In genomic region chr13:55449679-55450441, GRCm38 (mm10) we compare ENCODE assay signal across 9 mouse cellular contexts. TPM values are rescaled to one million over a fixed set of nuclear protein-coding genes. Genes with fewer than 3 reads are reported as not detected.
DNase-seq lines count a peak whose midpoint lies in the region; ATAC-seq and TF ChIP-seq lines count a peak whose summit lies in the region.
"Had no signal": no experiment of that assay in that cellular context is flagged by ENCODE, and none has a peak within 500 bp of the region (broad histone marks: within the 10 kb centered on the region; RNA-seq: fewer than 3 reads in every experiment).

No protein-coding gene starts in this region.

- no peak for TF ChIP-seq CTCF in spleen, adult 2 months (IDR thresholded peaks at IDR 0.05; ENCODE audit: extremely low read depth, insufficient read depth, insufficient read length, insufficient replicate concordance)

- DNase-seq in heart, adult 9 months (ENCODE audit: low spot score in 2 of 2): no peak
- peak; percentile 73 for DNase-seq in CD4-positive helper T cell, adult 2 months (ENCODE audit: low read depth, low spot score)
- DNase-seq in induced T-regulatory cell, adult 2 months (ENCODE audit: low read depth): peak; percentile 80
- peak in 1 of 2 experiments; percentile 84 for DNase-seq in spleen, adult 2 months (ENCODE audit: low read depth in 1 of 2, low spot score in 2 of 2)
- no peak for DNase-seq in ovary, postnatal 36 days (ENCODE audit: low spot score)
- no peak for DNase-seq in frontal cortex, postnatal 10 days (ENCODE audit: low spot score in 2 of 2)
- DNase-seq: kidney, adult 8-10 months had no signal

- no peak overlapping the region for H3K4me2 ChIP-seq in heart, embryonic 15.5 days
- no peak overlapping the region for H3K4me2 ChIP-seq in forebrain, embryonic 12.5 days

- no peak for TF ChIP-seq POLR2A in spleen, adult 2 months (IDR thresholded peaks at IDR 0.05; ENCODE audit: low read depth, low read length)

- H3K27ac ChIP-seq in heart, embryonic 15.5 days: peak overlapping the region; percentile 73
- H3K27ac ChIP-seq in spleen, adult 2 months (ENCODE audit: insufficient read depth, low read length): peak overlapping the region; percentile 88
- no peak overlapping the region for H3K27ac ChIP-seq in forebrain, embryonic 12.5 days

- no peak for ATAC-seq in heart, embryonic 15.5 days (replicated peaks; ENCODE audit: insufficient number of reproducible peaks, insufficient read depth, low FRiP score, low read depth)
- ATAC-seq in forebrain, embryonic 12.5 days (ENCODE audit: low FRiP score): no peak

- H3K27me3 ChIP-seq in heart, embryonic 15.5 days: no peaks in the 10 kb centered on the region
- H3K27me3 ChIP-seq in spleen, adult 2 months (ENCODE audit: control insufficient read depth, insufficient read depth, low read length): no peaks in the 10 kb centered on the region
- no peaks in the 10 kb centered on the region for H3K27me3 ChIP-seq in forebrain, embryonic 12.5 days

- H3K4me1 ChIP-seq in heart, embryonic 15.5 days (replicated peaks): peaks cover 55% of the 10 kb centered on the region
- H3K4me1 ChIP-seq in spleen, adult 2 months (ENCODE audit: control insufficient read depth, insufficient read depth, insufficient read length): peaks cover 33% of the 10 kb centered on the region; the same call in 1 of the 2 replicates
- H3K4me1 ChIP-seq in forebrain, embryonic 12.5 days: peaks cover 22% of the 10 kb centered on the region

- WGBS in heart, embryonic 15.5 days: 88% methylated on average over 17 of the region's 17 CpGs
- 30% methylated on average over 17 of the region's 17 CpGs for WGBS in spleen, adult 2 months
- WGBS in forebrain, embryonic 12.5 days: 91% methylated on average over 17 of the region's 17 CpGs

- no peaks in the 10 kb centered on the region for H3K9me3 ChIP-seq in heart, embryonic 15.5 days (replicated peaks)
- no peaks in the 10 kb centered on the region for H3K9me3 ChIP-seq in forebrain, embryonic 12.5 days

- no peak overlapping the region for H3K9ac ChIP-seq in heart, embryonic 15.5 days
- H3K9ac ChIP-seq in forebrain, embryonic 12.5 days: no peak overlapping the region

- peaks cover 35% of the 10 kb centered on the region for H3K36me3 ChIP-seq in heart, embryonic 15.5 days
- H3K36me3 ChIP-seq in spleen, adult 2 months (ENCODE audit: control insufficient read depth, insufficient read depth, low read length): peaks cover 46% of the 10 kb centered on the region
- H3K36me3 ChIP-seq in forebrain, embryonic 12.5 days (replicated peaks): peaks cover 59% of the 10 kb centered on the region

- H3K4me3 ChIP-seq in heart, embryonic 15.5 days: no peak overlapping the region
- H3K4me3 ChIP-seq in spleen, adult 2 months (ENCODE audit: extremely low read depth, insufficient read depth, insufficient read length): peak overlapping the region; percentile 10; the same call in 1 of the 2 replicates
- no peak overlapping the region for H3K4me3 ChIP-seq in forebrain, embryonic 12.5 days (replicated peaks)

RNA-seq across cellular contexts. Expression of gene Grk6, which starts 5.0 kb away (rescaled TPM):
- 15.5 and 24.7 TPM in 2 replicates for polyA plus RNA-seq in heart, embryonic 15.5 days (2015; fragmentation: Nextera tagmentation; extraction: Ambion mirVana)
- polyA plus RNA-seq in spleen, adult 2 months (2012; rRNA removed): 189 and 229 TPM in 2 replicates
- 54.2 and 58.1 TPM in 2 replicates for polyA plus RNA-seq in forebrain, embryonic 12.5 days (2016; fragmentation: Nextera tagmentation; extraction: Ambion mirVana)

RNA-seq across cellular contexts. Expression of gene Prr7, which starts 14.2 kb away (rescaled TPM):
- polyA plus RNA-seq in heart, embryonic 15.5 days (2015; fragmentation: Nextera tagmentation; extraction: Ambion mirVana): 0.18 and 0.30 TPM in 2 replicates
- polyA plus RNA-seq in spleen, adult 2 months (2012; rRNA removed): 16.2 and 33.9 TPM in 2 replicates
- 1.7 and 2.7 TPM in 2 replicates for polyA plus RNA-seq in forebrain, embryonic 12.5 days (2016; fragmentation: Nextera tagmentation; extraction: Ambion mirVana)

RNA-seq across cellular contexts. Expression of gene F12, which starts 23.3 kb away (rescaled TPM):
- polyA plus RNA-seq in heart, embryonic 15.5 days (2015; fragmentation: Nextera tagmentation; extraction: Ambion mirVana): 0.10 and 1.2 TPM in 2 replicates
- 0.64 and 1.6 TPM in 2 replicates for polyA plus RNA-seq in spleen, adult 2 months (2012; rRNA removed)
- not detected in 2 replicates for polyA plus RNA-seq in forebrain, embryonic 12.5 days (2016; fragmentation: Nextera tagmentation; extraction: Ambion mirVana)

RNA-seq across cellular contexts. Expression of gene Pfn3, which starts 34.8 kb away (rescaled TPM):
- not detected in 2 replicates for polyA plus RNA-seq in heart, embryonic 15.5 days (2015; fragmentation: Nextera tagmentation; extraction: Ambion mirVana)
- not detected in 2 replicates for polyA plus RNA-seq in spleen, adult 2 months (2012; rRNA removed)
- polyA plus RNA-seq in forebrain, embryonic 12.5 days (2016; fragmentation: Nextera tagmentation; extraction: Ambion mirVana): not detected in 2 replicates

RNA-seq across cellular contexts. Expression of gene Dbn1, which starts 38.1 kb away (rescaled TPM):
- 60.1 and 77.2 TPM in 2 replicates for polyA plus RNA-seq in heart, embryonic 15.5 days (2015; fragmentation: Nextera tagmentation; extraction: Ambion mirVana)
- 12.8 and 14.2 TPM in 2 replicates for polyA plus RNA-seq in spleen, adult 2 months (2012; rRNA removed)
- 591 and 654 TPM in 2 replicates for polyA plus RNA-seq in forebrain, embryonic 12.5 days (2016; fragmentation: Nextera tagmentation; extraction: Ambion mirVana)

Comparison
In these comparisons a context has a peak if more than half of its experiments do, and no peak if none do; other contexts are left out.
1. DNase-seq: peak in CD4-positive helper T cell, adult 2 months (single experiment) and induced T-regulatory cell, adult 2 months (single experiment); none in heart, adult 9 months (0 of 2), ovary, postnatal 36 days (single experiment) and frontal cortex, postnatal 10 days (0 of 2).